Mouse (Mus musculus): ENCODE data around the gene Rbm34. TPM values are rescaled to one million over a fixed set of nuclear protein-coding genes. Genes with fewer than 3 reads are reported as not detected.
A peak's percentile ranks its signal among the peaks of the same experiment; 100 is the strongest.
"Not testable (repeated sequence)": the region's sequence is repeated elsewhere in the genome, so short reads cannot be mapped to it uniquely, and the experiment has no call there.

Gene Rbm34
- polyA plus RNA-seq, 1 experiment from 2014 or later, result 20.3 TPM

GRCm38 (mm10) chr8:126979091-126979920, 8.4 kb upstream of the Rbm34 start:
- H3K27me3 ChIP-seq (replicated peaks; ENCODE audit: control insufficient read depth, insufficient read depth, low read length), result 0 out of 2 replicates have a peak, but pooled peaks cover 9% of the 10 kb centered on the region
- H3K9ac ChIP-seq (ENCODE audit: low read depth, low read length), result no peak overlapping the region; the same call in 1 of the 2 replicates
- H3K27ac ChIP-seq (replicated peaks; ENCODE audit: low read depth, low read length), result no peak overlapping the region
- H3K4me3 ChIP-seq (ENCODE audit: low read depth, low read length), result peak overlapping the region; percentile 27
- H3K36me3 ChIP-seq (ENCODE audit: control insufficient read depth, insufficient read depth, low read length), result no peaks in the 10 kb centered on the region
- H3K4me2 ChIP-seq (ENCODE audit: low read depth, low read length), result peak overlapping the region; percentile 50
- ATAC-seq (ENCODE audit: low read depth), result no peak
- 26% methylated on average over 27 of the region's 27 CpGs for WGBS
- H3K9me3 ChIP-seq (ENCODE audit: control insufficient read depth, low read length), result no peaks in the 10 kb centered on the region
- no peaks in the 10 kb centered on the region for H3K4me1 ChIP-seq (ENCODE audit: control insufficient read depth, insufficient read depth, low read length)
- DNase-seq (ENCODE audit: low spot score), result peak; percentile 38

- peak overlapping the region; percentile 27 for H3K4me3 ChIP-seq (ENCODE audit: low read depth, low read length)
- ATAC-seq (ENCODE audit: low read depth); H3K9me3 ChIP-seq (ENCODE audit: control insufficient read depth, low read length); DNase-seq (ENCODE audit: low spot score); H3K9ac ChIP-seq (ENCODE audit: low read depth, low read length); H3K27me3 ChIP-seq (replicated peaks; ENCODE audit: control insufficient read depth, insufficient read depth, low read length); H3K27ac ChIP-seq (replicated peaks; ENCODE audit: low read depth, low read length); H3K4me1 ChIP-seq (ENCODE audit: control insufficient read depth, insufficient read depth, low read length); H3K36me3 ChIP-seq (ENCODE audit: control insufficient read depth, insufficient read depth, low read length): not testable (repeated sequence)
- WGBS, result 44% methylated on average over 2 of the region's 3 CpGs
- H3K4me2 ChIP-seq (ENCODE audit: low read depth, low read length), result peak overlapping the region; percentile 50
Measured at GRCm38 (mm10) chr8:126978535-126978934, 7.7 kb upstream of the Rbm34 start.

GRCm38 (mm10) chr8:126978028-126978427, 7.2 kb upstream of the Rbm34 start:
- no peak overlapping the region for H3K4me3 ChIP-seq (ENCODE audit: low read depth, low read length)
- DNase-seq (ENCODE audit: low spot score) (no peak), ATAC-seq (ENCODE audit: low read depth) (no peak)
- H3K9ac ChIP-seq (ENCODE audit: low read depth, low read length), result no peak overlapping the region
- no peak overlapping the region for H3K27ac ChIP-seq (replicated peaks; ENCODE audit: low read depth, low read length)
- 76% methylated on average over 10 of the region's 10 CpGs for WGBS
- H3K9me3 ChIP-seq (ENCODE audit: control insufficient read depth, low read length), result no peaks in the 10 kb centered on the region
- H3K4me2 ChIP-seq (ENCODE audit: low read depth, low read length), result no peak overlapping the region
- H3K27me3 ChIP-seq (replicated peaks; ENCODE audit: control insufficient read depth, insufficient read depth, low read length), result 0 out of 2 replicates have a peak, but pooled peaks cover 9% of the 10 kb centered on the region
- no peaks in the 10 kb centered on the region for H3K36me3 ChIP-seq (ENCODE audit: control insufficient read depth, insufficient read depth, low read length)
- H3K4me1 ChIP-seq (ENCODE audit: control insufficient read depth, insufficient read depth, low read length), result no peaks in the 10 kb centered on the region

DNA sequence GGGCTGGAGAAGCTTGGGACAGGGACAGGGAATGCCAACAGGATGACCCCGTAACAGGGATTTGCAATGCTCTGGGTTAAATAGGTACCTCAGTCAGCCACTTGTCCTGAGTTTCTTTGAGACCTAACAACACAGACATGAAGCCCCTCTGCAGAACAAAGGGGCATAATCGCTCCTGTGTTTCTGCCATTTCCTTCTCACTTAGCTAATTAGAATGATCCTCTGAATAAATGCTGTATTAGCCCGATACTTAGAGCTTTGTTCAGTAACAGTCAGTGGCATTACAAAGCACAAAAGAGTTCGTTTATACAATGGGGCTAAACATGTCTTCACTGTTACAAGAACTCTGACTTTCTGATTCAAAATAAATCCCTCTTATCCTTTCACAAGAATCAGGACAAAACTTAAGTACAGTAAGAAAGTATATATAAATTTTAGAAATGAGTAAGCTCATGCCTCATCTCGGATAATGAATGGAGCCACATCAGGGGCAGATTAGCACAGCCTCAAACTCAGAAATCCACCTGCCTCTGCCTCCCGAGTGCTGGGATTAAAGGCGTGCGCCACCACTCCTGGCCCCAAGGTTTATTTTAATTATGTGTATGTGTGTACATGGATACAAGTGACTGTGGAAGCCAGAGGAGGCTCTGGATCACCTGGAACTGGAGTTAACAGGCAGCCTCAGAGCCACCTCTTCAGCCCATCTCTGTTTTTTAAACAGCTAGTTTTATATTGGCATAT, 5.9 kb upstream of the Rbm34 start:
- Histone ChIP-seq H3K4me1 (ENCODE audit: control insufficient read depth, insufficient read depth, low read length) (no peaks in the 10 kb centered on the region), H3K36me3 (ENCODE audit: control insufficient read depth, insufficient read depth, low read length) (no peaks in the 10 kb centered on the region), H3K27ac (replicated peaks; ENCODE audit: low read depth, low read length) (no peak overlapping the region), H3K4me2 (ENCODE audit: low read depth, low read length) (no peak overlapping the region), H3K9ac (ENCODE audit: low read depth, low read length) (no peak overlapping the region), H3K27me3 (replicated peaks; ENCODE audit: control insufficient read depth, insufficient read depth, low read length) (0 out of 2 replicates have a peak, but pooled peaks cover 9% of the 10 kb centered on the region), H3K9me3 (ENCODE audit: control insufficient read depth, low read length) (no peaks in the 10 kb centered on the region), H3K4me3 (ENCODE audit: low read depth, low read length) (no peak overlapping the region)
- DNase-seq (ENCODE audit: low spot score) (no peak), ATAC-seq (ENCODE audit: low read depth) (no peak)
- 62% methylated on average over 8 of the region's 8 CpGs for WGBS

- Histone ChIP-seq H3K36me3 (ENCODE audit: control insufficient read depth, insufficient read depth, low read length) (no peaks in the 10 kb centered on the region), H3K9me3 (ENCODE audit: control insufficient read depth, low read length) (no peaks in the 10 kb centered on the region), H3K27me3 (replicated peaks; ENCODE audit: control insufficient read depth, insufficient read depth, low read length) (0 out of 2 replicates have a peak, but pooled peaks cover 9% of the 10 kb centered on the region), H3K4me3 (ENCODE audit: low read depth, low read length) (no peak overlapping the region), H3K4me2 (ENCODE audit: low read depth, low read length) (no peak overlapping the region), H3K27ac (replicated peaks; ENCODE audit: low read depth, low read length) (no peak overlapping the region), H3K4me1 (ENCODE audit: control insufficient read depth, insufficient read depth, low read length) (no peaks in the 10 kb centered on the region), H3K9ac (ENCODE audit: low read depth, low read length) (no peak overlapping the region)
- ATAC-seq (ENCODE audit: low read depth) (no peak), DNase-seq (ENCODE audit: low spot score) (peak; percentile 83)
- WGBS, result 12% methylated on average over 1 of the region's 1 CpGs
Measured at GRCm38 (mm10) chr8:126975706-126976105, 4.8 kb upstream of the Rbm34 start.

GRCm38 (mm10) chr8:126974511-126974910, 3.6 kb upstream of the Rbm34 start:
- no peak overlapping the region for H3K4me3 ChIP-seq (ENCODE audit: low read depth, low read length)
- no peaks in the 10 kb centered on the region for H3K9me3 ChIP-seq (ENCODE audit: control insufficient read depth, low read length)
- no peak overlapping the region for H3K9ac ChIP-seq (ENCODE audit: low read depth, low read length)
- 82% methylated on average over 4 of the region's 4 CpGs for WGBS
- DNase-seq (ENCODE audit: low spot score) (no peak), ATAC-seq (ENCODE audit: low read depth) (no peak)
- H3K36me3 ChIP-seq (ENCODE audit: control insufficient read depth, insufficient read depth, low read length), result 0 out of 2 replicates have a peak, but pooled peaks cover under 1% of the 10 kb centered on the region
- H3K27ac ChIP-seq (replicated peaks; ENCODE audit: low read depth, low read length), result no peak overlapping the region
- H3K4me2 ChIP-seq (ENCODE audit: low read depth, low read length), result no peak overlapping the region
- peaks cover 3% of the 10 kb centered on the region for H3K4me1 ChIP-seq (ENCODE audit: control insufficient read depth, insufficient read depth, low read length)
- 0 out of 2 replicates have a peak, but pooled peaks cover 9% of the 10 kb centered on the region for H3K27me3 ChIP-seq (replicated peaks; ENCODE audit: control insufficient read depth, insufficient read depth, low read length)

GRCm38 (mm10) chr8:126973686-126974265, 2.9 kb upstream of the Rbm34 start:
- H3K4me1 ChIP-seq (ENCODE audit: control insufficient read depth, insufficient read depth, low read length), result peaks cover 3% of the 10 kb centered on the region
- 74% methylated on average over 9 of the region's 9 CpGs for WGBS
- no peak overlapping the region for H3K4me2 ChIP-seq (ENCODE audit: low read depth, low read length)
- 0 out of 2 replicates have a peak, but pooled peaks cover 9% of the 10 kb centered on the region for H3K27me3 ChIP-seq (replicated peaks; ENCODE audit: control insufficient read depth, insufficient read depth, low read length)
- DNase-seq (ENCODE audit: low spot score) (no peak), ATAC-seq (ENCODE audit: low read depth) (no peak)
- no peak overlapping the region for H3K4me3 ChIP-seq (ENCODE audit: low read depth, low read length)
- H3K27ac ChIP-seq (replicated peaks; ENCODE audit: low read depth, low read length), result no peak overlapping the region
- H3K9me3 ChIP-seq (ENCODE audit: control insufficient read depth, low read length), result no peaks in the 10 kb centered on the region
- H3K36me3 ChIP-seq (ENCODE audit: control insufficient read depth, insufficient read depth, low read length), result 0 out of 2 replicates have a peak, but pooled peaks cover 7% of the 10 kb centered on the region
- no peak overlapping the region for H3K9ac ChIP-seq (ENCODE audit: low read depth, low read length)

DNA sequence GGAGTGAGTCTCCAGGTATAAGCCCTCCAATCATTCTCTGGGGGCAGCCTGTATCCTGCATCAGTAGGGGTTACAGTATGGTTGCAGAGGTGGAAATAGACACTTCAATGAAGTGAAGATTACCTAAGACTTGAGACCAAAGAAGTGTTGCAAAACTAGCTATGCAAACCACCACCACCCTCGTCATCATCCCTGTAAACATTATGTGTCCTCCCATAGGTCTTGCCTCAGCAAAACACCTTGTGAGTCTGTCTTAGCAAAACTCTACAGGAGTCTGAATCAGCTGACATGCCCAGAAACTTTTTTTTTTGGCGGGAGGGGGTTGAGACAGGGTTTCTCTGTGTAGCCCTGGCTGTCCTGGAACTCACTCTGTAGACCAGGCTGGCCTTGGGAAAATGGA, 1.8 kb upstream of the Rbm34 start:
- Histone ChIP-seq H3K27me3 (replicated peaks; ENCODE audit: control insufficient read depth, insufficient read depth, low read length) (0 out of 2 replicates have a peak, but pooled peaks cover 9% of the 10 kb centered on the region), H3K36me3 (ENCODE audit: control insufficient read depth, insufficient read depth, low read length) (peaks cover 15% of the 10 kb centered on the region; the same call in 1 of the 2 replicates), H3K4me3 (ENCODE audit: low read depth, low read length) (no peak overlapping the region), H3K4me2 (ENCODE audit: low read depth, low read length) (no peak overlapping the region), H3K4me1 (ENCODE audit: control insufficient read depth, insufficient read depth, low read length) (peaks cover 3% of the 10 kb centered on the region), H3K9ac (ENCODE audit: low read depth, low read length) (no peak overlapping the region), H3K9me3 (ENCODE audit: control insufficient read depth, low read length) (no peaks in the 10 kb centered on the region), H3K27ac (replicated peaks; ENCODE audit: low read depth, low read length) (no peak overlapping the region)
- ATAC-seq (ENCODE audit: low read depth), result no peak
- WGBS, result 75% methylated on average over 2 of the region's 2 CpGs
- no peak for DNase-seq (ENCODE audit: low spot score)
